Mouse (Mus musculus) cerebellum, adult 11-12 months (tissue): ENCODE results near the gene Moap1.

Source experiments
- DNase-seq: peaks from one replicate; pipeline ENCODE4 v3.0.0; 2022

Moap1 gene

GRCm38 (mm10) chr12:102740285-102740684, 3.2 kb downstream of the Moap1 start:
- DNase-seq, result no peak

GRCm38 (mm10) chr12:102739096-102739495, 4.4 kb downstream of the Moap1 start:
- DNase-seq, result no peak

- no peak for DNase-seq
These were observed 10.1 kb downstream of the Moap1 start for GRCm38 (mm10) chr12:102733381-102733780.

- DNase-seq, result no peak
These were observed 12.5 kb downstream of the Moap1 start for GRCm38 (mm10) chr12:102730798-102731619.

- peak; percentile 81 for DNase-seq
These were observed 13.3 kb downstream of the Moap1 start for GRCm38 (mm10) chr12:102729855-102730797.

GRCm38 (mm10) chr12:102725761-102726175, 17.7 kb downstream of the Moap1 start:
- DNase-seq, result no peak

- DNase-seq, result no peak
These were observed 18.3 kb downstream of the Moap1 start for GRCm38 (mm10) chr12:102725146-102725545.

GRCm38 (mm10) chr12:102723861-102724260, 19.6 kb downstream of the Moap1 start:
- no peak for DNase-seq

GRCm38 (mm10) chr12:102722966-102723365, 20.5 kb downstream of the Moap1 start:
- no peak for DNase-seq

GRCm38 (mm10) chr12:102722451-102722850, 21.0 kb downstream of the Moap1 start:
- DNase-seq, result no peak

- no peak for DNase-seq
These were observed 23.7 kb downstream of the Moap1 start for GRCm38 (mm10) chr12:102719552-102720315.

- DNase-seq, result no peak
These were observed 28.6 kb downstream of the Moap1 start for GRCm38 (mm10) chr12:102714654-102715395.

- no peak for DNase-seq
These were observed 29.3 kb downstream of the Moap1 start for GRCm38 (mm10) chr12:102714116-102714515.

GRCm38 (mm10) chr12:102713153-102713865, 30.2 kb downstream of the Moap1 start:
- no peak for DNase-seq

GRCm38 (mm10) chr12:102710851-102711375, 32.5 kb downstream of the Moap1 start:
- DNase-seq, result peak; percentile 95

- DNase-seq, result no peak
These were observed 33.6 kb downstream of the Moap1 start for GRCm38 (mm10) chr12:102709896-102710295.

GRCm38 (mm10) chr12:102708220-102708619, 35.2 kb downstream of the Moap1 start:
- no peak for DNase-seq

GRCm38 (mm10) chr12:102706833-102707463, 36.5 kb downstream of the Moap1 start:
- DNase-seq, result no peak

- DNase-seq, result no peak
These were observed 37.4 kb downstream of the Moap1 start for GRCm38 (mm10) chr12:102705906-102706640.
